29 mouse cellular contexts compared by ENCODE assay signal in the genomic region with DNA sequence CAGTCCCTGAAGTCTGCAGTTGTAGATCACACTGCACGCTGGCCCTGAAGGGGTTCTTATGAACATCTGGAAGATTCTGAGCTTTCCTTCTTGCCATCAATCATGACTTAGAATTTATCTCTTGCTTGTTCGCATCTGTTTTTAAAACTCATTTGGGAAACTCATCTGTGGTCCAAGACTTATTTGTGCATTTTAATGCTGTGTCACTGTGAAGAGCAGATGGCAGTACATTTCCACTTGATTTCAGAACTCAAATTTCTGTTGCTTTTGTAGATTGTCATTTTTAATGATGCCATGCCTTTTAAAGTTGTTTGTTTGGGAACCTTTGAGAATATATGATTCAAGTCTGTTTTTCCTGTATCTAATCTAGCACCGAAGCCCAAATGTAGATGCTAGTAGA. TPM values are rescaled to one million over a fixed set of nuclear protein-coding genes. Genes with fewer than 3 reads are reported as not detected.
"Had no signal": no experiment of that assay in that cellular context is flagged by ENCODE, and none has a peak within 500 bp of the region (broad histone marks: within the 10 kb centered on the region; RNA-seq: fewer than 3 reads in every experiment).

No protein-coding gene starts in this region.

- H3K9ac ChIP-seq: embryonic facial prominence, embryonic 12.5 days; embryonic facial prominence, embryonic 13.5 days; embryonic facial prominence, embryonic 15.5 days; forebrain, embryonic 13.5 days; forebrain, embryonic 15.5 days; forebrain, postnatal 0 days had no signal

- H3K27ac ChIP-seq: embryonic facial prominence, embryonic 10.5 days; embryonic facial prominence, embryonic 12.5 days; embryonic facial prominence, embryonic 13.5 days; embryonic facial prominence, embryonic 15.5 days; forebrain, embryonic 10.5 days; forebrain, embryonic 13.5 days; forebrain, embryonic 15.5 days; gastrocnemius, adult 2 months; heart, adult 2 months had no signal

- DNase-seq: cerebellum, adult 2 months; cerebellum, adult 8-10 months; cerebellum, adult 9-10 months; cerebellum, adult 9-11 months; cerebellum, postnatal 10 days; cerebellum, postnatal 14 days; cerebellum, postnatal 25 days; cerebellum, postnatal 36 days; embryo, embryonic 11 days; forebrain, postnatal 0 days; gastrocnemius, adult 2 months; gastrocnemius, postnatal 10 days; gastrocnemius, postnatal 14 days; gastrocnemius, postnatal 25 days; gastrocnemius, postnatal 36 days; heart, adult 18-20 months; heart, adult 2 months had no signal

- H3K4me2 ChIP-seq: embryonic facial prominence, embryonic 12.5 days; embryonic facial prominence, embryonic 13.5 days; embryonic facial prominence, embryonic 15.5 days; forebrain, embryonic 13.5 days; forebrain, embryonic 15.5 days had no signal

- H3K4me1 ChIP-seq: embryonic facial prominence, embryonic 10.5 days; embryonic facial prominence, embryonic 12.5 days; embryonic facial prominence, embryonic 13.5 days; embryonic facial prominence, embryonic 15.5 days; forebrain, embryonic 10.5 days; forebrain, embryonic 13.5 days; forebrain, embryonic 15.5 days had no signal

- ATAC-seq: forebrain, embryonic 13.5 days; forebrain, embryonic 14.5 days; forebrain, embryonic 15.5 days; forebrain, embryonic 16.5 days; forebrain, postnatal 0 days had no signal

- H3K36me3 ChIP-seq: embryonic facial prominence, embryonic 10.5 days; embryonic facial prominence, embryonic 12.5 days; embryonic facial prominence, embryonic 13.5 days; embryonic facial prominence, embryonic 15.5 days; forebrain, embryonic 10.5 days; forebrain, embryonic 15.5 days had no signal

- H3K27me3 ChIP-seq: embryonic facial prominence, embryonic 12.5 days; embryonic facial prominence, embryonic 13.5 days; embryonic facial prominence, embryonic 15.5 days; forebrain, embryonic 13.5 days; forebrain, embryonic 15.5 days had no signal

- H3K4me3 ChIP-seq: embryonic facial prominence, embryonic 10.5 days; embryonic facial prominence, embryonic 12.5 days; embryonic facial prominence, embryonic 13.5 days; embryonic facial prominence, embryonic 15.5 days; erythroblast, embryonic 14.5 days; forebrain, embryonic 10.5 days; forebrain, embryonic 13.5 days; forebrain, embryonic 15.5 days; gastrocnemius, adult 2 months; heart, adult 2 months had no signal

- H3K9me3 ChIP-seq: embryonic facial prominence, embryonic 10.5 days; embryonic facial prominence, embryonic 12.5 days; embryonic facial prominence, embryonic 13.5 days; embryonic facial prominence, embryonic 15.5 days; forebrain, embryonic 10.5 days; forebrain, embryonic 13.5 days; forebrain, embryonic 15.5 days had no signal

RNA-seq across cellular contexts. Expression of gene Kcnh1, which starts 19.1 kb away (rescaled TPM):
- total RNA-seq: common myeloid progenitor, adult 5-6 weeks; gastrocnemius, adult 2 months; gastrocnemius, postnatal 36 days; granulocyte monocyte progenitor cell, adult 5-6 weeks had no signal
- polyA plus RNA-seq: erythroblast, embryonic 14.5 days had no signal
